Mouse (Mus musculus): ENCODE results near the gene Cyp4a31. TPM values are rescaled to one million over a fixed set of nuclear protein-coding genes. Genes with fewer than 3 reads are reported as not detected.
"Not testable (repeated sequence)": the region's sequence is repeated elsewhere in the genome, so short reads cannot be mapped to it uniquely, and the experiment has no call there.

Cyp4a31 gene
- polyA plus RNA-seq (2015; fragmentation: Nextera tagmentation; extraction: Ambion mirVana): not detected in 2 replicates

- Histone ChIP-seq H3K9ac (replicated peaks; ENCODE audit: low read depth, low read length) (no peak within 1 kb of the TSS), H3K9me3 (ENCODE audit: control insufficient read depth, low read length) (no peaks in the 10 kb centered on the region), H3K27ac (ENCODE audit: low read length) (no peak within 1 kb of the TSS), H3K4me2 (ENCODE audit: low read length) (no peak within 1 kb of the TSS), H3K4me1 (replicated peaks; ENCODE audit: control insufficient read depth, insufficient read depth, low read length) (no peaks in the 10 kb centered on the region), H3K4me3 (replicated peaks; ENCODE audit: low read length) (no peak within 1 kb of the TSS), H3K36me3 (ENCODE audit: control insufficient read depth, insufficient read depth) (no peaks in the 10 kb centered on the region), H3K27me3 (replicated peaks; ENCODE audit: control insufficient read depth, insufficient read depth, low read length) (no peaks in the 10 kb centered on the region)
- WGBS: 85% methylated on average over 3 of the region's 3 CpGs
- ATAC-seq: no peak
These were observed at the start of gene Cyp4a31 for GRCm38 (mm10) chr4:115563401-115563800. Gene Cyp4a31 (plus strand): TSS chr4:115563649.

- not testable (repeated sequence) for ATAC-seq; H3K4me1 ChIP-seq (replicated peaks; ENCODE audit: control insufficient read depth, insufficient read depth, low read length); H3K4me3 ChIP-seq (replicated peaks; ENCODE audit: low read length); H3K36me3 ChIP-seq (ENCODE audit: control insufficient read depth, insufficient read depth); H3K27me3 ChIP-seq (replicated peaks; ENCODE audit: control insufficient read depth, insufficient read depth, low read length); H3K27ac ChIP-seq (ENCODE audit: low read length); H3K9me3 ChIP-seq (ENCODE audit: control insufficient read depth, low read length); H3K4me2 ChIP-seq (ENCODE audit: low read length); H3K9ac ChIP-seq (replicated peaks; ENCODE audit: low read depth, low read length)
These were observed 49.5 kb upstream of the Cyp4a31 start for GRCm38 (mm10) chr4:115513964-115514363.

GRCm38 (mm10) chr4:115518000-115518399 is 45.4 kb upstream of the Cyp4a31 start, which contains the start of gene Cyp4a10:
Gene Cyp4a10 (plus strand): TSS chr4:115518264.
- not testable (repeated sequence) for H3K27me3 ChIP-seq (replicated peaks; ENCODE audit: control insufficient read depth, insufficient read depth, low read length); H3K4me2 ChIP-seq (ENCODE audit: low read length); H3K4me3 ChIP-seq (replicated peaks; ENCODE audit: low read length); H3K9me3 ChIP-seq (ENCODE audit: control insufficient read depth, low read length); H3K4me1 ChIP-seq (replicated peaks; ENCODE audit: control insufficient read depth, insufficient read depth, low read length); ATAC-seq; H3K27ac ChIP-seq (ENCODE audit: low read length); H3K9ac ChIP-seq (replicated peaks; ENCODE audit: low read depth, low read length); H3K36me3 ChIP-seq (ENCODE audit: control insufficient read depth, insufficient read depth)
- WGBS: 87% methylated on average over 5 of the region's 5 CpGs

DNA sequence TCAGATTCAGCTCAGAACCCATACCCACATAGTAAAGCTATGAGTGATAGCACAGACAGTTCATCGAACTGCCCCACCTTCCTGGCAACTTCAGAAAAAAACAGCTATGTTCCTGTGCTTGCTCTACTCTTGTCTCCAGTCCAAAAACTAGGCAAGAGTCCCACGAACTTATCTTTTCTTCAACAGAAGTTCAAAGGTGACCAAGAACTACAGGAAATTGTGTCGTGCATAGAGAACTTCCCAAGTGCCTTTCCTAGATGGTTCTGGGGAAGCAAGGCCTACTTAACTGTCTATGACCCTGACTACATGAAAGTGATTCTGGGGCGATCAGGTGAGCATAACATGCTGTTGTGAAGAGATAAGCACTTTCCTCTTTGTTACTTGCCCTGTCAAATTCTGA is 44.0 kb upstream of the Cyp4a31 start:
- H3K4me1 ChIP-seq (replicated peaks; ENCODE audit: control insufficient read depth, insufficient read depth, low read length): no peaks in the 10 kb centered on the region
- no peak overlapping the region for H3K4me3 ChIP-seq (replicated peaks; ENCODE audit: low read length)
- no peak for ATAC-seq
- H3K4me2 ChIP-seq (ENCODE audit: low read length): no peak overlapping the region
- H3K9ac ChIP-seq (replicated peaks; ENCODE audit: low read depth, low read length): no peak overlapping the region
- no peaks in the 10 kb centered on the region for H3K9me3 ChIP-seq (ENCODE audit: control insufficient read depth, low read length)
- no peaks in the 10 kb centered on the region for H3K27me3 ChIP-seq (replicated peaks; ENCODE audit: control insufficient read depth, insufficient read depth, low read length)
- H3K27ac ChIP-seq (ENCODE audit: low read length): no peak overlapping the region
- WGBS: 87% methylated on average over 4 of the region's 4 CpGs
- no peaks in the 10 kb centered on the region for H3K36me3 ChIP-seq (ENCODE audit: control insufficient read depth, insufficient read depth)

DNA sequence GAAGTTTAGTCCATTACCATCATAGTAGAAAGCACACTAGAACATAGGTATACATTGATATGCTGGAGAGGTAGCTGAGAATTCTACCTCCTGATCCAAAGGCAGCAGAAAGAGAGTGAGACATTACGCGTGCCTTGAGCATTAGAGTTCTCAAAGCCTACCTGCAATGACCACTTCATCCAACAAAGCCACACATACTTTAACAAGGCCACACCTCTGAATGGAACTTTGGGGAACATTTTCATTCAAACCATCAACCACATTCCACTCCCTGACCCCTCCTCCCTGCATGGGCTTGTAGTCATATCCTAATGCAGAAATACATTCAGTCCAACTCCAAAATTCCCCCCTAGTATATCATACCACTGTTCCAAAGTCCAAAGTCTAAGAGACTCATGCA is 41.7 kb upstream of the Cyp4a31 start:
- WGBS: 96% methylated on average over 2 of the region's 2 CpGs
- Histone ChIP-seq H3K36me3 (ENCODE audit: control insufficient read depth, insufficient read depth) (no peaks in the 10 kb centered on the region), H3K27ac (ENCODE audit: low read length) (no peak overlapping the region), H3K4me2 (ENCODE audit: low read length) (no peak overlapping the region), H3K4me1 (replicated peaks; ENCODE audit: control insufficient read depth, insufficient read depth, low read length) (no peaks in the 10 kb centered on the region), H3K27me3 (replicated peaks; ENCODE audit: control insufficient read depth, insufficient read depth, low read length) (no peaks in the 10 kb centered on the region), H3K9ac (replicated peaks; ENCODE audit: low read depth, low read length) (no peak overlapping the region), H3K4me3 (replicated peaks; ENCODE audit: low read length) (no peak overlapping the region), H3K9me3 (ENCODE audit: control insufficient read depth, low read length) (no peaks in the 10 kb centered on the region)
- no peak for ATAC-seq

- Histone ChIP-seq H3K9ac (replicated peaks; ENCODE audit: low read depth, low read length) (no peak overlapping the region), H3K36me3 (ENCODE audit: control insufficient read depth, insufficient read depth) (no peaks in the 10 kb centered on the region), H3K27ac (ENCODE audit: low read length) (no peak overlapping the region), H3K4me1 (replicated peaks; ENCODE audit: control insufficient read depth, insufficient read depth, low read length) (no peaks in the 10 kb centered on the region), H3K9me3 (ENCODE audit: control insufficient read depth, low read length) (no peaks in the 10 kb centered on the region), H3K4me3 (replicated peaks; ENCODE audit: low read length) (no peak overlapping the region), H3K27me3 (replicated peaks; ENCODE audit: control insufficient read depth, insufficient read depth, low read length) (no peaks in the 10 kb centered on the region), H3K4me2 (ENCODE audit: low read length) (no peak overlapping the region)
- ATAC-seq: no peak
- 32% methylated on average over 1 of the region's 1 CpGs for WGBS
These were observed 18.3 kb upstream of the Cyp4a31 start for GRCm38 (mm10) chr4:115545101-115545500.

DNA sequence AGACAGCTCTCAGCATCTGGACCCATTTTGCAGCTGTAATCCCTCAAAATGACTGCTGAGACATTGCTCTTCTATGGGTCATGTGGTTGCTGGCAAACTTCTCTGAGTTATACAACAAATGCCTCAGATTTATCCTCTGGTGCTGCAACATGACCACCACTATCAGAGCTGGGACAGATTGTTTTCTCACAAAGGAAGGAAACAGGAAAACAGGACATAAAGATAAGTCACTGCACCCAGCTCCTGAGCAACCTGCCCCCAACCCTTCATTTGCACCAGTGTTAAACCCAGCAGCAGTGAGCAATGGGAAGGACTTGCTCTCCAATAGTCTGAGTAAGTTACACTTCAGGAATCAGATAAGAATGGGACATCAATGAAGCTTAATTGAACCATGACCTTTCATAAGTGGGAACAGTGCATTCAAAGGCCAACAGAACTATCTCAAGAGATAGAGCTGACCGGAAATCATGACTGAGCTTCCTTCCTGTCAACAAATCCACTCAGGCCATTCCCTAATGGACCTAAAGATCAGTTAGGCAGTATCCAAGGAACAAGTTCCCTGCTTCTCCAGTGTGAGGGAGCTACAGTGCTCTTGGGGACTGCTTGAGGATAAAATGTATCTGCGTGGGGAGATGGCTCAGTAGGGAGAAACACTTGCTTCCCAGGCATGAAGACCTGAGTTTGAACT is 17.2 kb upstream of the Cyp4a31 start:
- ATAC-seq: no peak
- 90% methylated on average over 2 of the region's 2 CpGs for WGBS

DNA sequence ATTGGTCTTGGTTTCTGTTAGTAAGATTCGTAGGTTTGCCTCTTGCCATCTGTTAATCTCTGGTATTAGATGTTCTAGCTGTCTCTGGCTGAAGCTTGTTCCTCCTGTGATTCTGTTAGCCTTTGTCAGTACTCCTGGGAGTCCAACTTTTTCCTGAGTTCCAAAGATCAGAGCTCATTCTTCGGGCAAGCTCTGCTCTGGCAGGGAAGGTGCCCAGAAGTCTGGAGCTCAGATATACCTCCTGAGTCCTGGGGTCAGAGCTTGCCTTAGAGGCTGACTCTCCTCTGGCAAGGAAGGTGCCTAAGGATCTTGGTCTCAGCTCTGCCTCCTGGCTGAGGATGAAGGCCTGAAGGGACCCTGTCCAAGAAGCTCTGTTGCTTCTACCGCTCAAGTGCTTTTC is 10.7 kb upstream of the Cyp4a31 start:
- Histone ChIP-seq H3K27me3 (replicated peaks; ENCODE audit: control insufficient read depth, insufficient read depth, low read length) (no peaks in the 10 kb centered on the region), H3K27ac (ENCODE audit: low read length) (no peak overlapping the region), H3K4me3 (replicated peaks; ENCODE audit: low read length) (no peak overlapping the region), H3K9me3 (ENCODE audit: control insufficient read depth, low read length) (no peaks in the 10 kb centered on the region), H3K4me2 (ENCODE audit: low read length) (no peak overlapping the region), H3K36me3 (ENCODE audit: control insufficient read depth, insufficient read depth) (no peaks in the 10 kb centered on the region), H3K9ac (replicated peaks; ENCODE audit: low read depth, low read length) (no peak overlapping the region), H3K4me1 (replicated peaks; ENCODE audit: control insufficient read depth, insufficient read depth, low read length) (no peaks in the 10 kb centered on the region)
- 88% methylated on average over 3 of the region's 3 CpGs for WGBS
- no peak for ATAC-seq

More for the DNA sequence above, 17.2 kb upstream of the Cyp4a31 start:
- Histone ChIP-seq H3K27ac (ENCODE audit: low read length) (no peak overlapping the region), H3K4me3 (replicated peaks; ENCODE audit: low read length) (no peak overlapping the region), H3K36me3 (ENCODE audit: control insufficient read depth, insufficient read depth) (no peaks in the 10 kb centered on the region), H3K4me2 (ENCODE audit: low read length) (no peak overlapping the region), H3K27me3 (replicated peaks; ENCODE audit: control insufficient read depth, insufficient read depth, low read length) (no peaks in the 10 kb centered on the region), H3K9me3 (ENCODE audit: control insufficient read depth, low read length) (no peaks in the 10 kb centered on the region), H3K9ac (replicated peaks; ENCODE audit: low read depth, low read length) (no peak overlapping the region), H3K4me1 (replicated peaks; ENCODE audit: control insufficient read depth, insufficient read depth, low read length) (no peaks in the 10 kb centered on the region)

DNA sequence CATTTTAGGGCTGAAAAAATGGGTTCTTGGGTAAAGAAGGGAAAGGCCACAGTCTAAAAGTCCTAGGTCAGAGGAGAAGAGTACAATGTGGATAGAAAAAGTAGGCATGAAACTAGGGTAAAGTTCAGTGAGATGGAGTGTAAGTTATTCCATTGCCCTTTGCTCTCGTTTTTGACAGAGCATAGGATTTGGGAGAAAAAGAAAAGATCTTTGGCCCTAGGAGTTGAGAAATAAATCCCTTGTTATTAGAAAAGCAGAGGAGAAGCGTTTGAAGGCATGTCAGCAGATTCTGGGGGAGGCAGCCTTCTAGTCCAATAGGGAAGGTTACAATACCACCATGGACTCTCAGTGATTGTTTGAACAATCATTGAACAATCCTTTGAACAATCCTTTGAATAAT is 7.9 kb upstream of the Cyp4a31 start:
- Histone ChIP-seq H3K4me3 (replicated peaks; ENCODE audit: low read length) (no peak overlapping the region), H3K4me1 (replicated peaks; ENCODE audit: control insufficient read depth, insufficient read depth, low read length) (no peaks in the 10 kb centered on the region), H3K4me2 (ENCODE audit: low read length) (no peak overlapping the region), H3K27ac (ENCODE audit: low read length) (no peak overlapping the region), H3K9ac (replicated peaks; ENCODE audit: low read depth, low read length) (no peak overlapping the region), H3K9me3 (ENCODE audit: control insufficient read depth, low read length) (no peaks in the 10 kb centered on the region), H3K36me3 (ENCODE audit: control insufficient read depth, insufficient read depth) (no peaks in the 10 kb centered on the region), H3K27me3 (replicated peaks; ENCODE audit: control insufficient read depth, insufficient read depth, low read length) (no peaks in the 10 kb centered on the region)
- 67% methylated on average over 2 of the region's 2 CpGs for WGBS
- ATAC-seq: no peak

Data from forebrain, embryonic 16.5 days (tissue).